Mouse (Mus musculus): ENCODE measurements around the gene Acss2. TPM values are rescaled to one million over a fixed set of nuclear protein-coding genes. Genes with fewer than 3 reads are reported as not detected.
A peak's percentile ranks its signal among the peaks of the same experiment; 100 is the strongest.

Acss2 gene
- total and polyA plus RNA-seq, 2 experiments from 2014 or later: 16.3 to 25.5 TPM

DNA sequence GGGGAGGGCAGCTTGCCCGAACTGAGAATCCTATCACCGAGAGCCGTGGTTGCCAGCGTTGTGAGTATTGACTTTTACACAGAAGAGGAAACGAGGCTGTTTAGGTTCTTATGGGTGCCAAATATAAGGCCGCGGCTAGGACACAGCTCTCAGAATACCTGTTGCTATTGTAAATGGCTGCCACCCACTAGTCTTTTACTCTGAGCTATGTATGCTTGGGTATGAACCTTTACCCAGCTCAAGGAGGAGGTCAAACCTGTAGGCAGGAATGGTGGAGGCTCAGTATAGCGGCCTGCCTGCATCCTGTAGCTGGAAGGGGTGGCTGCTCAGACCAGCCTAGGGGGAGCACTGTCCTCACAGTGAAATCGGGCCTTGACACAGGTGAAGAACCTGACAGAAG lies 110.4 kb downstream of the Acss2 start:
- H3K9ac ChIP-seq: no peak overlapping the region
- TF ChIP-seq CTCF (IDR thresholded peaks at IDR 0.05; ENCODE audit: low read depth): no peak
- no peaks in the 10 kb centered on the region for H3K9me3 ChIP-seq (ENCODE audit: low read length)
- no peak for ATAC-seq
- WGBS: 86% methylated on average over 9 of the region's 9 CpGs
- H3K27ac ChIP-seq (ENCODE audit: low read depth, low read length): no peak overlapping the region
- 0 out of 2 replicates have a peak, but pooled peaks cover 3% of the 10 kb centered on the region for H3K4me1 ChIP-seq (ENCODE audit: insufficient read depth)
- H3K36me3 ChIP-seq (ENCODE audit: insufficient read depth): peaks cover 20% of the 10 kb centered on the region
- no peak overlapping the region for H3K4me2 ChIP-seq (ENCODE audit: low read depth)
- no peak overlapping the region for H3K4me3 ChIP-seq (ENCODE audit: low read depth, low read length)
- DNase-seq: no peak
- no peaks in the 10 kb centered on the region; the same call in none of the 2 replicates for H3K27me3 ChIP-seq (ENCODE audit: insufficient read depth, low read length)

GRCm38 (mm10) chr2:155628519-155628918 lies 110.8 kb downstream of the Acss2 start:
- peaks cover 24% of the 10 kb centered on the region for H3K36me3 ChIP-seq (ENCODE audit: insufficient read depth)
- 82% methylated on average over 13 of the region's 13 CpGs for WGBS
- H3K27me3 ChIP-seq (ENCODE audit: insufficient read depth, low read length): no peaks in the 10 kb centered on the region; the same call in none of the 2 replicates
- no peak for ATAC-seq
- H3K9me3 ChIP-seq (ENCODE audit: low read length): no peaks in the 10 kb centered on the region
- no peak for DNase-seq
- peak overlapping the region; percentile 61; the same call in 1 of the 2 replicates for H3K9ac ChIP-seq
- H3K27ac ChIP-seq (ENCODE audit: low read depth, low read length): no peak overlapping the region
- H3K4me1 ChIP-seq (ENCODE audit: insufficient read depth): 0 out of 2 replicates have a peak, but pooled peaks cover 3% of the 10 kb centered on the region
- H3K4me3 ChIP-seq (ENCODE audit: low read depth, low read length): no peak overlapping the region
- H3K4me2 ChIP-seq (ENCODE audit: low read depth): peak overlapping the region; percentile 90; the same call in 1 of the 2 replicates
- TF ChIP-seq CTCF (IDR thresholded peaks at IDR 0.05; ENCODE audit: low read depth): no peak

DNA sequence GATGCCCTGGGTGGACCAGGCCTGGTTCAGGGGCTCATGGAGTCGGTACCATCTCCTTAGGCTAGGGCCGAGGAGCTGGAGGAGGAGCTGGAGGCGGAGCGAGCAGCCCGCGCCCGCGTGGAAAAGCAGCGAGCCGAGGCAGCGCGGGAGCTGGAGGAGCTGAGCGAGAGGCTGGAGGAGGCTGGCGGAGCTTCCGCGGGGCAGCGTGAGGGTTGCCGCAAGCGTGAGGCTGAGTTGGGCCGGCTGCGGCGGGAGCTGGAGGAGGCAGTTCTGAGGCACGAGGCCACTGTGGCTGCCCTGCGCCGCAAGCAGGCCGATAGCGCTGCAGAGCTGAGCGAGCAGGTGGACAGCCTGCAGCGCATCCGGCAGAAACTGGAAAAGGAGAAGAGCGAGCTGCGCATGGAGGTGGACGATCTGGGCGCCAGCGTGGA lies 111.5 kb downstream of the Acss2 start:
- H3K27ac ChIP-seq (ENCODE audit: low read depth, low read length): 0 out of 2 replicates have a peak overlapping the region, but pooled peaks have one; percentile 17
- peak overlapping the region; percentile 90 for H3K4me2 ChIP-seq (ENCODE audit: low read depth)
- peak overlapping the region; percentile 61 for H3K9ac ChIP-seq
- H3K4me1 ChIP-seq (ENCODE audit: insufficient read depth): 0 out of 2 replicates have a peak, but pooled peaks cover 3% of the 10 kb centered on the region
- peaks cover 31% of the 10 kb centered on the region for H3K36me3 ChIP-seq (ENCODE audit: insufficient read depth)
- DNase-seq (peak; percentile 82), ATAC-seq (peak; percentile 85)
- 3% methylated on average over 35 of the region's 35 CpGs for WGBS
- no peak; the same call in 1 of the 2 replicates for TF ChIP-seq CTCF (IDR thresholded peaks at IDR 0.05; ENCODE audit: low read depth)
- no peaks in the 10 kb centered on the region; the same call in none of the 2 replicates for H3K27me3 ChIP-seq (ENCODE audit: insufficient read depth, low read length)
- no peaks in the 10 kb centered on the region for H3K9me3 ChIP-seq (ENCODE audit: low read length)
- H3K4me3 ChIP-seq (ENCODE audit: low read depth, low read length): peak overlapping the region; percentile 44

DNA sequence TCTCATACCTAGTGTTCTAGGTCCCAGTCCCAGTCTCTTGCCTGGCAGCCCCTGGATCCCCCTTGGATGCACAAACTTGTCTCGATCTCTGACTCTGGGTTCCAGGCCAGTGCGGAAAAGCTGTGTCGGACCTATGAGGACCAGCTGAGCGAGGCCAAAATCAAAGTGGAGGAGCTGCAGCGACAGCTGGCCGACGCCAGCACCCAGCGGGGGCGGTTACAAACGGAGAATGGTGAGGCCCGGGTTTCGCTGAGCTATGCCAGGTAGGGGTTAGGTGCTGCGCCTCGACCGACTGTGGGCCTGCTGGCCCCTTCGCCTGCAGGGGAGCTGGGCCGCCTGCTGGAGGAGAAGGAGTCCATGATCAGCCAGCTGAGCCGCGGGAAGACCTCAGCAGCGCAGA lies 112.4 kb downstream of the Acss2 start:
- H3K27me3 ChIP-seq (ENCODE audit: insufficient read depth, low read length): no peaks in the 10 kb centered on the region; the same call in none of the 2 replicates
- no peak overlapping the region for H3K4me2 ChIP-seq (ENCODE audit: low read depth)
- H3K4me3 ChIP-seq (ENCODE audit: low read depth, low read length): no peak overlapping the region
- H3K4me1 ChIP-seq (ENCODE audit: insufficient read depth): 0 out of 2 replicates have a peak, but pooled peaks cover 3% of the 10 kb centered on the region
- peaks cover 40% of the 10 kb centered on the region for H3K36me3 ChIP-seq (ENCODE audit: insufficient read depth)
- H3K9ac ChIP-seq: no peak overlapping the region
- DNase-seq: no peak
- no peak overlapping the region for H3K27ac ChIP-seq (ENCODE audit: low read depth, low read length)
- WGBS: 42% methylated on average over 20 of the region's 20 CpGs
- no peaks in the 10 kb centered on the region for H3K9me3 ChIP-seq (ENCODE audit: low read length)
- TF ChIP-seq CTCF (IDR thresholded peaks at IDR 0.05; ENCODE audit: low read depth): peak; percentile 14; the same call in 1 of the 2 replicates
- ATAC-seq: no peak

GRCm38 (mm10) chr2:155630590-155631416 lies 113.1 kb downstream of the Acss2 start:
- H3K27me3 ChIP-seq (ENCODE audit: insufficient read depth, low read length): no peaks in the 10 kb centered on the region; the same call in none of the 2 replicates
- H3K27ac ChIP-seq (ENCODE audit: low read depth, low read length): no peak overlapping the region

DNA sequence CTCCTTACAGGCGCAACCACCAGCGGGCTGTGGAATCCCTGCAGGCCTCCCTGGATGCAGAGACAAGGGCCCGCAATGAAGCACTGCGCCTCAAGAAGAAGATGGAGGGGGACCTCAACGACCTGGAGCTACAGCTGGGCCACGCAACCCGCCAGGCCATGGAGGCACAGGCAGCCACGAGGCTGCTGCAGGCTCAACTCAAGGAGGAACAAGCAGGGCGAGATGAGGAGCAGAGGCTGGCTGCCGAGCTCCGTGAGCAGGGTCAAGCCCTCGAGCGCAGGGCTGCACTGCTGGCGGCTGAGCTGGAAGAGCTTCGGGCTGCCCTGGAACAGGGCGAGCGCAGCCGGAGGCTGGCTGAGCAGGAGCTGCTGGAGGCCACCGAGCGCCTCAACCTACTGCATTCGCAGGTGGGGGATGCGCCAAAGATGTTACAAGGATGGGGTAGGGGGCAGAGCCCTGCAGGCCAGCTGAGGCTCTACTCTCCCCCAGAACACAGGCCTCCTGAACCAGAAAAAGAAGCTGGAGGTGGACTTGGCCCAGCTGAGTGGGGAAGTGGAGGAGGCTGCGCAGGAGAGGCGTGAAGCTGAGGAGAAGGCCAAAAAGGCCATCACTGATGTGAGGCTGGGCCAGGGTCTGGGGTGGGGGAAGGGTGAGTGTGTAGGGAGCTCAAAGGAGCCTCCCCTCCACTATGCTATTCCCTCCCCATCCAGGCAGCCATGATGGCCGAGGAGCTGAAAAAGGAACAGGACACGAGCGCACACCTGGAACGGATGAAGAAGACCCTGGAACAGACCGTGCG lies 114.6 kb downstream of the Acss2 start:
- no peak for DNase-seq
- Histone ChIP-seq H3K4me1 (ENCODE audit: insufficient read depth) (0 out of 2 replicates have a peak, but pooled peaks cover 3% of the 10 kb centered on the region), H3K36me3 (ENCODE audit: insufficient read depth) (peaks cover 62% of the 10 kb centered on the region), H3K27ac (ENCODE audit: low read depth, low read length) (no peak overlapping the region), H3K9ac (no peak overlapping the region), H3K4me3 (ENCODE audit: low read depth, low read length) (no peak overlapping the region), H3K27me3 (ENCODE audit: insufficient read depth, low read length) (no peaks in the 10 kb centered on the region; the same call in none of the 2 replicates), H3K4me2 (ENCODE audit: low read depth) (no peak overlapping the region), H3K9me3 (ENCODE audit: low read length) (no peaks in the 10 kb centered on the region)
- 73% methylated on average over 30 of the region's 30 CpGs for WGBS
- ATAC-seq: no peak
- no peak for TF ChIP-seq CTCF (IDR thresholded peaks at IDR 0.05; ENCODE audit: low read depth)

More at GRCm38 (mm10) chr2:155630590-155631416, 113.1 kb downstream of the Acss2 start:
- TF ChIP-seq CTCF (IDR thresholded peaks at IDR 0.05; ENCODE audit: low read depth): no peak
- WGBS: 34% methylated on average over 43 of the region's 43 CpGs
- Histone ChIP-seq H3K4me3 (ENCODE audit: low read depth, low read length) (no peak overlapping the region), H3K9ac (no peak overlapping the region), H3K9me3 (ENCODE audit: low read length) (no peaks in the 10 kb centered on the region), H3K4me2 (ENCODE audit: low read depth) (no peak overlapping the region), H3K36me3 (ENCODE audit: insufficient read depth) (peaks cover 47% of the 10 kb centered on the region), H3K4me1 (ENCODE audit: insufficient read depth) (0 out of 2 replicates have a peak, but pooled peaks cover 3% of the 10 kb centered on the region)
- no peak for DNase-seq
- ATAC-seq: no peak
